Mouse (Mus musculus): Measurements from ENCODE around the gene Trim40.

Trim40 gene

GRCm38 (mm10) chr17:36890073-36890903 lies at the start of gene Trim40:
Gene Trim40, minus strand, starts transcription at chr17:36890123.
- DNase-seq (ENCODE audit: low read depth, low spot score): no peak

- no peak for DNase-seq (ENCODE audit: low read depth, low spot score)
Measured at GRCm38 (mm10) chr17:36938056-36938455, 48.1 kb upstream of the Trim40 start.

DNA sequence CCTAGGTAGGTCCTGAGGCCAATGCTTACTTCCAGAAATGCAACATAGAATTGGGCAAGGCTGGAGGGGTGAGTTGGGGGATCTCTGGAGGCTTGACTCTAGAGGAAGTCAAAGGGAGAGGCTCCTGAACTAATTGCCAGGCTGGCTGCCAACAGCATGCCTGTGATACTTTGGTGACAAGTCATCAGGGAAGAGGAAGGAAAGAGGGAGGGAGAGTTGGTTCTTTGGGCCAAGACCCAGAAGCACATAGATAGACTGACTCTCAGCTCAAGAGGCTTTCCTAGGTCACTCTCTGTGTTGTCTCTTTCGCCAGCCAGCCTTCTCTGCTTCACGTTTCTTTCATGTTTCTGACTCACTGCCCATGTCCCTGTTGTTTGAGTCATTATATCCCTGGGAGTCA lies 41.9 kb upstream of the Trim40 start:
- DNase-seq (ENCODE audit: low read depth, low spot score): no peak

DNA sequence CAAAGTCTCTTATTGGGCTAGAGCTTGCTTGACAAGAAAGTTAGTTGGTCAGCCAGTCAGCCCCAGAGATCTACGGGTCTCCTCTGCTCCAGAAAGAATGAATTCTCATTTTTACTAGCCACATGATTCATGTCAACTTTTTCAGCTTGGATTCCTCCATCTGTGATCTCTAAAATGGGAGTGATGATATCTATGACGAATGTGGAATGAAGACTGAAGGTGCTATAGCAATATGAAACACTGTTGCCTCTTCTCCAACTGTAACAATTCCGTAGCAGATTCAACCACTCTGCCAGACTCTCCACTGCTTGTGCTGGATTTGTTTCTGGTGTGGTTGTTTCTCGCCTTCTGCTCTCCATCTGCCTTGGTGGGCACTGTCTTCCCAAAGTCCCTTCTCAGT lies 41.2 kb upstream of the Trim40 start:
- DNase-seq (ENCODE audit: low read depth, low spot score): no peak

- DNase-seq (ENCODE audit: low read depth, low spot score): no peak
Measured at GRCm38 (mm10) chr17:36930233-36930632, 40.3 kb upstream of the Trim40 start.

DNA sequence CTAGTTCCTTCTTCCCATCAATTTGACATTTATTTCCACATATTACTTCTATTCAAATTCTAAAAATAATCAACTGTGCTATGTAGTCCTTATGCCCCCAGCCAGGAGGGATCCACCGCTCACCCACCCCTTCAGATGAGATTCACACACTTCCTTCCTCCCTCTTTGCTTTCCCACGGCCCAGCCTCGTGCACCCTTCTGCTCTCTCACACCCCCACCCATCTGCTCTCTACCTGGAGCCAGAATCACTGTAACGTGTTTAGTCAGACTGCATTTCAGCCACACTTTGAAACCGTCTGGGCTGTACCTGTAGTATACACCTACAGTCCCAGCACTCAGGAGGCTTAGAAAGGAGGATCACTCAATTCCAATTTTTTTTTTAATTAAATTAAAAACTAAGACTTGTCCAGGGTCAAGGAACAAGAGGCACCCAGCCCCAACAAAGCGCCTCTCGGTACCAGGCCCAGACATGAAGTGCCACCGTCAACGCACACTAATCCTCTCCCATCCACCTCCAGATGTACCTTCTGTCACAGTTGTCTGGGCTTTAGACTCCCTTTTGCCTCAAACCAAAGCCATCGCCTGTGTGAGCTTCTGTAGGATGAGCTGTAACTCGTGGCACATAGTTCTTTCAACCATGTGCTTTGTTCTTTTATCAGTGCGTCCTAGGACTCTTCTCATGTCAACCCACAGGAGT lies 39.5 kb upstream of the Trim40 start:
- no peak for DNase-seq (ENCODE audit: low read depth, low spot score)

DNA sequence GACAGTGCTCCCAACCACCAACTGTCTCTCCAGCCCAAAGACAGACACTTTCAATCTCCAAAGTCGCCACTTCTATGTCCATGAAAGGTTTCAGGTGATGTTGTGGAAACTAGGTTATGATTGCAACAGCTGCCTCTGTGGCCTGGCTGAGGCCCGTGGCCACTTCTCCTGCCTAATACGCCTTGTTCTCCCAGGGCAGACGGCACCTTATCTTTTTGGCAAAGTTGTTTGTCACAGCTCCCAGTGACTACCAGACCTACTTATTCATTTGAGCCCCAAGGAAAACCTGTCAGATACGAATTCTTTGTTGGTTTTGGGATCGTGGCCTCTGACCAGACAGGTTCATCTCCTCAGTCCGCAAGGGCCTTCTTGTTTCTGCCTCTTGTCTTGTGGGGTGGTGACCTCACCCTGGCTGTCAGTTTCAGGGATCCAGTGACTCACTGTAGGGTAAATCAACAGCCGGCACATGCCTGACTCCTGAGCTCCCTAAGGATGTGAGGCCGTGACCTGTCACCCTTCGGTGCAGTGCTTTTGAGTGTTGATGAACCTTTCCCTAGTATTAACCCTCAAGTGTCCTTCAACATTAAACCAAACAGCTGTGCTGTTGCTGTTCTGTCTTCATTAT lies 37.7 kb upstream of the Trim40 start:
- DNase-seq (ENCODE audit: low read depth, low spot score): no peak

GRCm38 (mm10) chr17:36923491-36923890 lies 33.6 kb upstream of the Trim40 start:
- DNase-seq (ENCODE audit: low read depth, low spot score): no peak

DNA sequence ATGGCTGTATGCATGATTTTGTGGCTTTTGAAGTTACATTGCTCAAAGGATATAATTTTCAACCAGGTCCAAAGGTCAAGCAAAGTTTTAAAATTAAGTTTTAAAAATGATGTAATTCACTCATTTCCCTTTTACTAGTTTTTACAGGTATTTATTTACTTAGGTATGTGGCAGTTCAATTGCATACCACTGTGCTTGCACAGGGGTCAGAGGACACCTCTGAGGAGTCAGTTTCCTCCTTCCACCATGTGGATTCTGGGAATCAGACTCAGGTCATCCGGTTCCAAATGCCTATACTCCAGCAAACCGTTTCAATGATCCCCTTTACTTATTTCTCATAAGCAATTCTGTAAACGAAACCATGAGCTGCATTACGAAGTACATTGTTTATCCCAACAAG lies 32.8 kb upstream of the Trim40 start:
- no peak for DNase-seq (ENCODE audit: low read depth, low spot score)

DNA sequence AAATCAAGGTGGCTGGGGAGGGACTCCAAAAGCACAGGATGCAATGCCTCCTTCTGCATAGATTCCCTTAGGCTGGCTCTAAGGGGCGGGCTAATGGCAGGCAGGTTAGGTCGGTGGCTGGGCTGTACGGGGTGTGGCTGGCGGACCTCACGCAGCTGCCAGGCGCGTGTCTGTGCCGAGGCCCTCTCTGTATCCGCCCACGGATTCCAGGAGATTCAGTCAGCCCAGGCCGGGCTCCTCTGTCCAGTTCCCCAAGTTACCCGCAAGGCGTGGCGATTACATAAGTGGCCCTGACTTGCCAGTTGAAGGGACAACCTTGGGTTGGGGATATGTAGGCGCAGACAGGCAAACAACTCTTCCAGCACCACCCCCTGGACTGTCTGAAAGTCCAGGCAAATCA lies 30.3 kb upstream of the Trim40 start:
- no peak for DNase-seq (ENCODE audit: low read depth, low spot score)

DNA sequence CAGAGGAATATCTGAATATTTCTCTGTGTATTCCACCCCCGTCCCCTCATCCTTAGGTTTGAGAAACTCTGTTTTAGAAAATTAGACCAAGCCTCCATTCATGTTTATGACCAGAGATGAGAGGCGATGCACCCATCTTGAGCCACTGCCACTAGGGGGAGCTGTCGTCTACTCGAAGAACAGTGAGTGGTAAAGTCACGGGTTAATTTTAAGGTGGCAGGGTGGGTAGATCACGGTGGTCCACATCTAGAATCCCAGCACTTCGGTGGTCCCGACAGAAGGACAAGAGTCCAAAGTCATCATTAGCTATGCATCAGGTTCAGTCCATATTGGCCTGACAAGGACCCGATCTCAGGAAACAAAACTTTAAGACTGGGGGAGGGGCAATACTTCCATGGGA lies 25.2 kb upstream of the Trim40 start:
- peak; percentile 33 for DNase-seq (ENCODE audit: low read depth, low spot score)

DNA sequence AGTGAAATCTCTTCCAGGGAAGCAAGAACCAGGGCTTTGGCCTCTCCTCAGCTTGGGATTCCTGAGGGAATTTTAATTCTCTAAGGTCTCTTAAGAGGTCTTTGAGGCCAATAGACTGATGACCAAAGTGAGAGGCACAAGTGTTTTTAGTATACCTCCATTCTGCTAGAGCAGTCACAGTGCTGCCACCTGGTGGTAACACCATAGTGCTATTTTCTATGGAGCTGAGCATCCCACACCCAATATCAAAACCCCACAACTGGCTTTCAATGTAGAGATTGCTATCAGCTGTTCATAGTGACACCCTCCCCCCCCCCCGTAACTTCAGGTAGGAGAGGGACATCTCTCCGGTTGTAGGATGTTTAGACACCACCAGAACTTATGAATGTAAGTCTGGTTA lies 24.2 kb upstream of the Trim40 start:
- DNase-seq (ENCODE audit: low read depth, low spot score): peak; percentile 54

DNA sequence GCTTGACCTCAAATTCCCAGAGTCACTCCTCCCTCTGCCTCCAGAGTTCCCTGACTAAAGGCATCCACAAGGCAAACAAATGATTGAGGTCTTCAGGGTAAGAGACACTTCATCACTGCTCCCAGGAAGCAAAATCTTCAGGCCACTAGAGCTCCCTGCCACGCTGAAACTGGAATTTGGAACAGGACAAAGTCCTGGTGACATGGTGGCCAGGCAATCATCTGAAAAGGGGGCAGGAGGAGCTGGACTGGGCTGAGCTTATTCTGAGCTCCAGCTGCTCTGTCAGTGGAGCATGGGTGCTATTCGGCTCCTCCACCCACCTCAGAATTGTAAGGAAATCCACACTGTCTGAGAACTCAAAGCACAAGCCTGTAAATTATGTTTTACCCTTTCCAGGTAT lies 22.1 kb upstream of the Trim40 start:
- no peak for DNase-seq (ENCODE audit: low read depth, low spot score)

DNA sequence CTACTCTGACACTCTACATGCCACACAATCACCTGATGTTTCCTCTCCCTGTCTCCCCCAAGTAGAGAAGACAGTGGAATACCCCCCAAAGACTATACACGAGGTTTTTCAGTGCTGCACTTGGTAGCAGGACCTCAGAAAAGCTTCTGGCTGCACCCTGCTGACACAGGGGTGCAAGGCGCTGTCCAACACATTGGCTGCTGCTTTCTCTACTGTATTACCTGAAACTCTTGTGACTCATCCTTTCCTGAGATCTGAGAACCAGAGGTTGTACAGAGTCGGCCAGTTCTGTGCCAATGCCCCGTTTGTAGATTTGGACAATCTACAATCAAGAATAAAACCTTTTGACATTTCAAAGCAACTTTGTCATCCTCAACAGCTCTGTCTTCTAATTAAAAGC lies 19.9 kb upstream of the Trim40 start:
- DNase-seq (ENCODE audit: low read depth, low spot score): no peak

- DNase-seq (ENCODE audit: low read depth, low spot score): no peak
Measured at GRCm38 (mm10) chr17:36908235-36908634, 18.3 kb upstream of the Trim40 start.

GRCm38 (mm10) chr17:36903651-36904050 lies 13.7 kb upstream of the Trim40 start:
- no peak for DNase-seq (ENCODE audit: low read depth, low spot score)

DNA sequence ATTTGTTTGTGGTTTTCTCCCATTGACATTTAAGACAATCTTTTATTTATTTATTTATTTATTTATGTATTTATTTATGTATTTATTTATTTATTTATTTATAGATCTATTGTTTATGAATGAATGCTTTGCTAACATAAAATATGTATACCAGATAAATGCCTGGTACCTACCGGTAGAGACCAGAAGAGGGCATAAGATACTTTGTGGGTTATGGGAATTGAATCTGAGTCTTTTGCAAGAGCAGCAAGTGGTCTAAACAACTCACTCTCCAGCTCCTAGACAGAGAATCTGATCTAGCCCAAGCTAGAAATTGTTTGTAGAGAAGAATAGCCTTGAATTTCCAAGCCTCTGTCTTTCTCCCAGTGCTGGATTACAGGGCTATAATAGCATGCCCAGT lies 10.8 kb upstream of the Trim40 start:
- DNase-seq (ENCODE audit: low read depth, low spot score): no peak

DNA sequence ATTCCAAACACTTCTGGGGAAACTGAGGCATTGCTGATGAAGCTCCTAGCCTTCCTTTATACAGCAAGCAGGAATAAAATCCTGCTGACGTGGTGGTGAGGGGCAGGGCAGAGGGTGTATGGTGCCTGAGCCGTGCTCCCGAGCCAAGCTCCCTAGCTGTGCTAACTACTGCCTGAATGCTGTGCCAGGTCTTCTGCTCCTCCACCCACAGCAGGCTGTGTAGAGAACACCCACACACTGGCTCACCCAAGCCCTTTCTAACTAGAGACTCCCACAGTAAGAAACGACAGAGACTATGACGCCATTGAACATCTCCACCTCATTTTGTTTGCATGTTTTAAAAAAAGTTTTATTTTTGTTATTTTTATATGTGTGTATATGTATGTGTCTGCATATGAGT lies 10.1 kb upstream of the Trim40 start:
- DNase-seq (ENCODE audit: low read depth, low spot score): no peak

- DNase-seq (ENCODE audit: low read depth, low spot score): no peak
Measured at GRCm38 (mm10) chr17:36899376-36899775, 9.5 kb upstream of the Trim40 start.

DNA sequence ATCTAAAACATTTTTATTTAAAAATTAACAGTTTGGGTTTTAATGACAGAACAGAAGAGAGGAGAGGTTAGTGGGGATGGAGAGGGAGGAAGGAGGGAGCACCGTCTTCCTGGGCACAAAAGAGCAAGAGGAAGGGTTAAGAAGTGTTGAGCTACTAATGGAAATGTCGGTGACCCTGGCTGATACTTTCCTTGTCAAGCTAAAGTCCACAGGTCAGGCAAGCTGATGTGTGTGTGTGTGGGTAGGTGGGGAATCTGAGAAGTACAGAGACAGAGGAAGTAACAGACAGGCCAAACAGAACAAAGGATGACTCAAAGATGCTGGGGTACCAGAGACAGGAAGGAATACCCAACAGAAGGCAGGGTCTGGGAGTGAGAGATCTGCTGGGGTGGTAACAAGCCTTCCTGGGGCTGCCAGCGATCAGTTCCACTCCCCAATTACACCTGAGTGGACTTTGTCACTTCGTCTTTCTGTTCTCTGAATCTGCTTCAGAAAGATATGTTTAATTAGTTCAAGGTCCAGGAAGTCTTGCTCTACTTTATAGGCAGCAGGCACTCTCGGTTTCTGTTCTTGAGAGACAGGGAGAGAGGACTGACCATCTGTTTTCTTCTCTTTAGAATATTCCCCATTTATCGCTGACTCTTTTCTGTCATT lies 7.8 kb upstream of the Trim40 start, which contains the start of gene Trim31:
Gene Trim31, plus strand, starts transcription at position 567 of the 654 bp plus-strand sequence.
- DNase-seq (ENCODE audit: low read depth, low spot score): no peak

GRCm38 (mm10) chr17:36897065-36897464 lies 7.1 kb upstream of the Trim40 start:
- no peak for DNase-seq (ENCODE audit: low read depth, low spot score)

DNA sequence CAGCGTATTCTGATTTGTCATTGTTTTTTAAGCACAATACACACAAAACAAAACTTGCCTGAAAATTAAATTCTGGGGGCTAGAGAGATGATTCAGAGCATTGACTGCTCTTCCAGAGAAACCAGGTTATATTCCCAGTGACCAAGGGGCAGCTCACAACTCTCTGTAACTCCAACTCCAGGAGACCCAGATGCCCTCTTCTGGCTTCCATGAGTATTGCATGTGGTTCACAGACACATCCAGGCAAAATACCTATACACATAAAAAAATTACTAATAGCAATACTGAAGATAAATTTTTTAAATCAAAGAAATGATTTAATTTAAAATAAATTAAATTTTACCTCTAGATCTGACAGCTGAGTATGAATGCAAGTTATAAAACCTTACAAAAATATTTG lies 6.7 kb upstream of the Trim40 start:
- DNase-seq (ENCODE audit: low read depth, low spot score): peak; percentile 13
